ENCODE assay signal across 9 mouse cellular contexts in genomic region chr1:54555364-54556140, GRCm38 (mm10). TPM values are rescaled to one million over a fixed set of nuclear protein-coding genes. Genes with fewer than 3 reads are reported as not detected.
DNase-seq lines count a peak whose midpoint lies in the region; ATAC-seq and TF ChIP-seq lines count a peak whose summit lies in the region.
"Had no signal": no experiment of that assay in that cellular context is flagged by ENCODE, and none has a peak within 500 bp of the region (broad histone marks: within the 10 kb centered on the region; RNA-seq: fewer than 3 reads in every experiment).

No protein-coding gene starts in this region.

- H3K9me3 ChIP-seq in hindbrain, embryonic 16.5 days (ENCODE audit: control insufficient read depth, low read length): no peaks in the 10 kb centered on the region
- H3K9me3 ChIP-seq in stomach, postnatal 0 days (ENCODE audit: control insufficient read depth, low read length): no peaks in the 10 kb centered on the region
- H3K9me3 ChIP-seq: liver, embryonic 13.5 days had no signal

- H3K9ac ChIP-seq in hindbrain, embryonic 16.5 days (ENCODE audit: low read depth, low read length): no peak overlapping the region; the same call in 1 of the 2 replicates
- no peak overlapping the region for H3K9ac ChIP-seq in stomach, postnatal 0 days (ENCODE audit: low read length)
- H3K9ac ChIP-seq: liver, embryonic 13.5 days had no signal

- no peak overlapping the region for H3K4me3 ChIP-seq in lung, adult 2 months (replicated peaks; ENCODE audit: extremely low read depth, low read depth, low read length)
- peak overlapping the region; percentile 33 for H3K4me3 ChIP-seq in hindbrain, embryonic 16.5 days (ENCODE audit: low read length)
- H3K4me3 ChIP-seq in stomach, postnatal 0 days (ENCODE audit: low read depth, low read length): no peak overlapping the region
- H3K4me3 ChIP-seq: liver, embryonic 13.5 days had no signal

- 76% methylated on average over 4 of the region's 4 CpGs for WGBS in lung, adult 2 months
- 31% methylated on average over 4 of the region's 4 CpGs for WGBS in hindbrain, embryonic 16.5 days
- WGBS in stomach, postnatal 0 days: 51% methylated on average over 4 of the region's 4 CpGs

- H3K4me2 ChIP-seq in hindbrain, embryonic 16.5 days (ENCODE audit: low read length): peak overlapping the region; percentile 56
- H3K4me2 ChIP-seq in stomach, postnatal 0 days (replicated peaks; ENCODE audit: low read depth): no peak overlapping the region
- H3K4me2 ChIP-seq: liver, embryonic 13.5 days had no signal

- H3K27ac ChIP-seq in hindbrain, embryonic 16.5 days (ENCODE audit: low read depth, low read length): no peak overlapping the region
- H3K27ac ChIP-seq in stomach, postnatal 0 days (replicated peaks): no peak overlapping the region
- H3K27ac ChIP-seq: liver, embryonic 13.5 days had no signal

- no peak for TF ChIP-seq CTCF in lung, adult 2 months (IDR thresholded peaks at IDR 0.05; ENCODE audit: insufficient read depth, low read length)
- TF ChIP-seq CTCF in stomach, postnatal 0 days (IDR thresholded peaks at IDR 0.05; ENCODE audit: low read depth): peak; percentile 54

- no peak for ATAC-seq in hindbrain, embryonic 16.5 days
- no peak for ATAC-seq in stomach, postnatal 0 days (ENCODE audit: low FRiP score, low TSS enrichment)

- no peaks in the 10 kb centered on the region for H3K4me1 ChIP-seq in lung, adult 2 months (ENCODE audit: control insufficient read depth, insufficient read depth, low read length)
- H3K4me1 ChIP-seq in hindbrain, embryonic 16.5 days (ENCODE audit: control insufficient read depth, insufficient read depth, low read depth, low read length): peaks cover 11% of the 10 kb centered on the region
- H3K4me1 ChIP-seq in stomach, postnatal 0 days (replicated peaks; ENCODE audit: control insufficient read depth, insufficient read depth): no peaks in the 10 kb centered on the region
- H3K4me1 ChIP-seq: liver, embryonic 13.5 days had no signal

- H3K36me3 ChIP-seq in hindbrain, embryonic 16.5 days (ENCODE audit: control insufficient read depth, insufficient read depth, low read length): no peaks in the 10 kb centered on the region
- H3K36me3 ChIP-seq in stomach, postnatal 0 days (ENCODE audit: control insufficient read depth, insufficient read depth, low read length): no peaks in the 10 kb centered on the region
- H3K36me3 ChIP-seq: liver, embryonic 13.5 days had no signal

- H3K27me3 ChIP-seq in hindbrain, embryonic 16.5 days (replicated peaks; ENCODE audit: control insufficient read depth, insufficient read depth, low read length): no peaks in the 10 kb centered on the region
- H3K27me3 ChIP-seq in stomach, postnatal 0 days (ENCODE audit: control insufficient read depth, insufficient read depth, low read length): no peaks in the 10 kb centered on the region

- TF ChIP-seq POLR2A in lung, adult 2 months (IDR thresholded peaks at IDR 0.05; ENCODE audit: borderline replicate concordance, extremely low read depth, low read depth, low read length): no peak

- peak; percentile 8 for DNase-seq in cerebellum, adult 8-10 months
- DNase-seq in cerebellum, adult 9-11 months: no peak
- peak; percentile 28 for DNase-seq in lung, postnatal 36 days
- no peak for DNase-seq in lung, adult 2 months
- DNase-seq in stomach, postnatal 0 days (ENCODE audit: low spot score): no peak
- DNase-seq in thymus, postnatal 4 days: no peak
- DNase-seq in testis, postnatal 10 days (ENCODE audit: low spot score): no peak
- DNase-seq: liver, embryonic 13.5 days had no signal

- no peak for TF ChIP-seq EP300 in stomach, postnatal 0 days (optimal IDR thresholded peaks at IDR 0.05)

RNA-seq across cellular contexts. Expression of gene Pgap1, which starts 1.9 kb away (rescaled TPM):
- 0.67 and 1.4 TPM in 2 replicates for polyA plus RNA-seq in lung, adult 2 months (2012; rRNA removed)
- polyA plus RNA-seq in hindbrain, embryonic 16.5 days (2015; fragmentation: Nextera tagmentation; extraction: Ambion mirVana): 20.7 and 21.0 TPM in 2 replicates
- 4.5 and 5.4 TPM in 2 replicates for polyA plus RNA-seq in stomach, postnatal 0 days (2015; fragmentation: Nextera tagmentation; extraction: Ambion mirVana)

Comparison
In these comparisons a context has a peak if more than half of its experiments do, and no peak if none do; other contexts are left out.
1. DNase-seq: peak in cerebellum, adult 8-10 months (single experiment) and lung, postnatal 36 days (single experiment); none in cerebellum, adult 9-11 months (single experiment), lung, adult 2 months (single experiment), stomach, postnatal 0 days (single experiment), thymus, postnatal 4 days (single experiment) and testis, postnatal 10 days (single experiment).